Mouse (Mus musculus) heart, postnatal 0 days (tissue): ENCODE measurements around the gene Cyp4f18.
"Not testable (repeated sequence)": the region's sequence is repeated elsewhere in the genome, so short reads cannot be mapped to it uniquely, and the experiment has no call there.

Source experiments
- CTCF ChIP-seq: IDR thresholded peaks from 2 replicates; pipeline ENCODE4 v1.5.1; 2016; ENCODE audit warnings: antibody characterized with exemption, control low read depth, low read depth
- EP300 ChIP-seq: IDR thresholded peaks from 2 replicates; pipeline ENCODE4 v1.6.1; 2016; ENCODE audit warnings: antibody characterized with exemption, low read depth

DNA sequence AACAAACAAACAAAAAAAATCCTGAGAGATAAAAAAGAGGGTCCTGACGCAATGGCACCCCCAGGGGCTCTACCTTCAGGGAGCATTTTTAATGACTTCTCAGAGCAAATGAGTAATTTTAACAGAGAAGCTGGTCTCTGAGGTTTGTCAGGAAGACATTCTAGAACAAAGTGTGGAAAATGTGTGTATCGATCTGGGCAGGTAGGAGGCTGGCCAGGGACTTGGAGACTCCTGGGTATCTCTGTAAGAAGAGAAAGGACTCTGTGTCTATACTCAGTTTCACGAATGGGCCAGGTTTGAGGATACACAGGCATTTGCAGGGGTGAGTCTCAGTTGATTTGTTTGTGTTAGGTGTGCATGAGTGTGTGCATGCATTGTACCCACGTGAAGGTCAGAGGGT is 31.5 kb upstream of the Cyp4f18 start, which contains the start of gene Olfr372:
- TF ChIP-seq CTCF, EP300: not testable (repeated sequence)
